Mouse (Mus musculus) splenic B cell, adult 2 months (primary cell): Measurements from ENCODE around the gene Chrna1.

Experiments
- DNase-seq: peaks from one replicate; pipeline ENCODE4 v3.0.0-alpha.2; 2011; ENCODE audit warnings: low read depth, low spot score
- H3K27me3 ChIP-seq: 2 replicates; pipeline ENCODE4 v1.6.1; 2012; ENCODE audit warnings: mild to moderate bottlenecking, low read length, moderate library complexity, mixed read lengths; ENCODE audit not compliant: control insufficient read depth, poor library complexity, insufficient read depth, severe bottlenecking
- H3K36me3 ChIP-seq: 2 replicates; pipeline ENCODE4 v1.6.1; 2012; ENCODE audit warnings: mild to moderate bottlenecking, low read length, moderate library complexity, mixed read lengths; ENCODE audit not compliant: control insufficient read depth, poor library complexity, insufficient read depth, severe bottlenecking

Chrna1 gene

DNA sequence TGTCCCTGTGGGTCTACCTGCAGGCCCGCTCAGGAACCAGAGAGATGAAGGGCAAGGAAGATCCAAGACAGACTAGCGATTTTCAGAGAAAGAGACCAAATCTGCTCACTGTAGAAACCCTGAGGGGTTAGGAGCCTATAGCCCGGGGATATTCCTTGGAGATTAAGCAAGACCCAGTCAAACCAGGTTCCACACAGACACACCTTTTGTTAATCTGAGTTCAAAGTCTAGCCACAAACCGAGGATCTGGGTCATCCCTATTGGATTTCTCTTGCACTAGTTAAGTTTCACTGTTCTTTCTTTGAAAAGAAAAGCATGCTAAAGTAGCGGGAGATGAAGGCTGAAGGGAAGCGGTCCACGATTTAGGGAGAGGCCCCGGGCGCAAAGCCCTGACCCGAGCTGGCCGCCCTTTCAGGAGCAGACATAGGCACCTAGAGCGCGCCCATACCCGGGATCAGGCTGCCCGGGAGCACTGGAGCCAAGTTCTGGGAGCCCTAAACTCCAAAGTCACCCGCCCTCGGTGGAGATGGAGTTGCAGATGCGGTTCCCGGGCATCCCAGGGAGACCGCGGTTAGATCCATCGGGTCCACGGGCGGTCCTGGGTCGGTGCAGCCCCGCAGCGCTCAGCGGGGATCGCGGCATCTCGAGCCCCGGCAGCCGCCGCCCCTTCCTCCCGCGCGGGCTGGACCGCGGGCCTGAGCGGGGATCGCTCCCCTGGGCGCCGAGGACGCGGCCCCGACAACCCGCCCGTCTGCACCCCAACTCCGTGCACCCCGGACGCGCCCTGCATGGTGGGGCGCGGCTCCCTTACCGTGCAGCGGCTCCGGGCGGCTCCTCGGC is 51.4 kb downstream of the Chrna1 start:
- Histone ChIP-seq H3K27me3 (no peaks in the 10 kb centered on the region), H3K36me3 (no peaks in the 10 kb centered on the region)
- DNase-seq: peak; percentile 15

DNA sequence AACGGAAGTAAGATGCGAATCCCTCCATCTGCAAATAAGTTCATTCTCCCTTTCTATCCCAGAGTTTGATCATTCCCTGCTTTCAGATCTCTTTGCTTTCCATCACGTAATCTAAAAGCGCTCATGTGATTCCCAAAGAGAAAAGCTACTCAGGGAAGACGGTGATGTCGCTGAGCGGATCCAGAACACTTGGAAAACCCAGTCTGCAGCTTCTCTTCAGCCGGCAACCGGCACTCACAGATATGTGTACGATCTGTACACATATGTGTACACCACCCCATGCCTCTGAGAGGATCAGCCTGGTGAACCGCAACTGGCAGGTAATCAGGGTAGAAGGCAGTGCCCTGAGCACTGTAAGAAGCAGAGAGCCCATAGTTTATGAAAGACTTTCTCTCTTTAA is 52.2 kb downstream of the Chrna1 start:
- Histone ChIP-seq H3K36me3 (no peaks in the 10 kb centered on the region), H3K27me3 (no peaks in the 10 kb centered on the region)
- DNase-seq: no peak

DNA sequence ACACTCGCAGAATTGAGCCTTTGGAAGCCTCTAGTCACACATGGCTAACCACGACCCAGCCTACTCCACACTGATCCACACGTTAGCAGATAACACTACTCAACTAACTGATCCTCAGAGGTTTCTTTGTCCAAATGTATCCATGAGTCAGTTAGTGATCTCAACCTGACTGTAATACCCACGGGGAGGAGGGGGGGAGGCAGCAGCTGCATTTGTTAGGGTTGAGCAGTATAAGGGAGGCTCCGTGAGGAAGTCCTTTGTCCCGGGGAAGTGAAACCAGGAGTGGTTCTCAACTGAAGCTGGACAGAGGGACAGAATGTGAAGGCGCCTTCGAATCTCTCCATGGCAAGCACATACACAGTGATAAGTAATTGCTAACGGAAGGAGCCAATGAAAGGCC is 53.4 kb downstream of the Chrna1 start:
- no peaks in the 10 kb centered on the region for H3K36me3 ChIP-seq
- H3K27me3 ChIP-seq: no peaks in the 10 kb centered on the region
- DNase-seq: no peak

DNA sequence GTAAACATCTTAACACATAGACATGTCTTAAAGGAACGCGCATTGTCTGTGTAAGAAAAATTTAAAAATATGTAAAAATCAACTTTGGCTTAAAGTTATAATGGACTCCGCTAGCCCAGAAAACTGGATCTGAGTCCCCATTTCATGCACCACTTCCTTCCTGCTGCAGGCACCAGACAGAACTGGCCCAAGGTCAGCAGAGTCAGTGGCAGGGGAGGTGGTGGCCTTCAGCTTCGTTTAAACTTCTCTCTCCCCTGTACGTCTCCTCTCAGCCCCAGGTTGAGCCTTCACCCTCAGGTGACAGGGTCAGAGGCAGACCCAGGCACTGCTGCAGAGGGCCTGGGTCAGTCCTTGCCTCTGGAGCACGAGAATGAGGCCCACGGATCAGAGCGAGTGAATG is 57.2 kb downstream of the Chrna1 start:
- DNase-seq: no peak
- no peaks in the 10 kb centered on the region for H3K36me3 ChIP-seq
- H3K27me3 ChIP-seq: no peaks in the 10 kb centered on the region

DNA sequence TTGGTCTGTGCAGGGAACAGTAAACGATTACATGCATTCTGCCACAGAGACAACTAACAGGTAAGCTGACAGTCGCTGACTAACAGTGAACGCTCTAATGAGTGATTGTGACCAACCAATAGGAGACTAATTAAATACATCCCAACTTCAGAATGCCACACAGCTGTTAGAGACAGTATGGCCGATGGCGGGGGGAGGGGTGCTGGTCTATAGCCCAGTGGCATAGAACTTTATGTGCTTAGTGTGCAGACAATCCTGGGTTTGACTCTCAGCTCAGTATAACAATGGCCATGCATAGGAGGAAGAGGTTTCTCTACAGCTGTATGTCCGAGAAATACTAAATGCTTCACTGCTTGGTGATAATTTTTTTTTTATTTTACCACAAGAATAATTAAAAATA is 57.8 kb downstream of the Chrna1 start:
- no peaks in the 10 kb centered on the region for H3K27me3 ChIP-seq
- H3K36me3 ChIP-seq: no peaks in the 10 kb centered on the region
- DNase-seq: no peak

DNA sequence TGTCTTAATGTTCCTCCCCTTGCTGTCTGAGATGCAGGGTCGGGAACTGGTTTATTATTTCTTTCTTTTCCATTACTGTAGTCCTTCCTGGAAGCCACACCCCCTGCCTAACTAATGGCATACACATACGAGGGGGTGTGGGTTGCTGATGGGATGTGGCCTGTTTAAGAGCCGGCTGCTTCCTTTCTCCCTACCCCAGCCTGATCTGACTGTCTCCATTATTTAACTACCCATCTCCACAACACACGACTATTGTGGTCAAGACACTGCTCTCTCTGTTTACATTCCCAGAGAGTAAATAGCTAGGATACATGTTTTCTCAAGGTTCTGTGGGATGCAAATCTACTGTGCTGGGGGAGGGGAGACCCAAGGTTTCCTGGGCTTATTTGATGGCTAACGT is 58.4 kb downstream of the Chrna1 start:
- H3K27me3 ChIP-seq: no peaks in the 10 kb centered on the region
- DNase-seq: no peak
- no peaks in the 10 kb centered on the region for H3K36me3 ChIP-seq

DNA sequence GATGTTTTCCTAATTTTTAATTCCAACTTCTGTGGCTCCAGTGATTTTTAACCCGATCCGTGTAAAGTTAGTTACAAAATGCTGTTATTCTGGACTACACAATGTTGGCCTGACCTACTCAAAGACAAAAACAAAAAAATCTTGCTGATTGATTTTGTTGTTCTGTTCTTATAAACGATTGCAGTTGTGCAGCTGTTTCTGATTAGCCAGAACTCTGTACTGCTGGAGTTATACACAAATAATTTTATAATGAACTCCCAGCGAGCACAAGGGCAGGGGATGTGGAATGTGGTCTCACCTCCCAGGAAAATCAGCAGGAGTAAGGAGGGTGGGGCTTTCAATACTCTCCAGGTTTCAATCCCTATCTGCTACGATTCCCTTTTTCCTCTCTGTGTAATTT is 61.2 kb downstream of the Chrna1 start:
- no peaks in the 10 kb centered on the region for H3K27me3 ChIP-seq
- H3K36me3 ChIP-seq: no peaks in the 10 kb centered on the region
- DNase-seq: no peak

DNA sequence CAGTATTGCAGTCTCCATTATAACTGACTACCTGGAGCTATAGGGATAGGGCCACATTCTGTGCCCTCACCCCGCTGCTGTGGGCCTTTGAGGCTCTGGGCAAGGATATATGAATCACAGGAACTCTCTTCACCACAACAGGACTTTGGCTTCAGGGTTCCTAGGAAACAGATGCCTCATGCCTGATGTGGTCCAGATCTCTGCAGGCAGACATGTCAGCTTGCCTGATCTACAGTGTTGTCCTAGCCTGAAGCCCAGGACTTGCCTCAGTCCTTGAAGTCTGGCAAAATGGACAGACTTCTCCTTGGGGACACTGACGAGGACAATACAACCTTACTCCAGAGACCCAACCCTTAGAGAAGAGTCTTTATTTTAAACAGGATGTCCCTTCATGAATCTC is 61.8 kb downstream of the Chrna1 start:
- Histone ChIP-seq H3K27me3 (no peaks in the 10 kb centered on the region), H3K36me3 (no peaks in the 10 kb centered on the region)
- no peak for DNase-seq

DNA sequence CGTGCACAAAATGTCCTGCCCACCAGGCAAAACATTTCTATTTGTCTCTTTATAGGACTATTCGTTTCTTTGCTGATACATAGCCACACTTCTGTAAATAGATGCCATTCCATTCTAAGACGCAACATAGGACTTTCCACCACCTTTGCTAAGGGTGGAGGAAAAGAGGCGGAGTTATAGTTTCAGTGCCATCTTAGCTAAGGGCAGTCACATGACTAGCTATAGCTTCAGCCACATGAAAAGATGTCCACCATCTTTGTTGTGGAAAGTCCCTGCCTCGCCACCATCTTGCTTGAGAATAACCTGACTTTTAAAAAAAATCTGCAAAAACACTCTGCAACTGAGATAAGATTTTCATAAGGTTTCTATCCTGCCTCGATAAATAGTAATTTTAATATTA is 66.0 kb downstream of the Chrna1 start:
- no peaks in the 10 kb centered on the region for H3K27me3 ChIP-seq
- no peaks in the 10 kb centered on the region for H3K36me3 ChIP-seq
- no peak for DNase-seq
